Mouse (Mus musculus): ENCODE measurements at regions not wholly inside any gene's neighbourhood (a gene's known extent, or its start where the extent isn't known, plus 50 kb on each side); places are given as distances from the start of the nearest gene placed in this dataset.
"Not testable (repeated sequence)": the region's sequence is repeated elsewhere in the genome, so short reads cannot be mapped to it uniquely, and the experiment has no call there.

- H3K4me2 ChIP-seq (ENCODE audit: low read depth, low read length, poor library complexity, severe bottlenecking), result no peak overlapping the region
- H3K4me3 ChIP-seq (ENCODE audit: low read depth, low read length), result no peak overlapping the region
- 60% methylated on average over 9 of the region's 9 CpGs for WGBS
- TF ChIP-seq CTCF (IDR thresholded peaks at IDR 0.05), result no peak
- DNase-seq (ENCODE audit: low spot score) (peak; percentile 9), ATAC-seq (ENCODE audit: low FRiP score) (no peak)
- H3K27me3 ChIP-seq (ENCODE audit: insufficient read depth, low read length), result no peaks in the 10 kb centered on the region
- H3K4me1 ChIP-seq (ENCODE audit: insufficient read depth, low read length), result no peaks in the 10 kb centered on the region
- no peaks in the 10 kb centered on the region for H3K9me3 ChIP-seq (ENCODE audit: low read length)
- H3K36me3 ChIP-seq (ENCODE audit: insufficient read depth, low read length), result no peaks in the 10 kb centered on the region
- no peak overlapping the region for H3K9ac ChIP-seq (replicated peaks; ENCODE audit: low read length, poor library complexity, severe bottlenecking)
- no peak overlapping the region for H3K27ac ChIP-seq (ENCODE audit: low read depth, low read length)
Observed at GRCm38 (mm10) chr6:48227431-48227830, 141.0 kb upstream of the Zfp746 start.

GRCm38 (mm10) chr6:48224206-48224605 lies 137.8 kb upstream of the Zfp746 start:
- Histone ChIP-seq H3K4me3 (ENCODE audit: low read depth, low read length) (no peak overlapping the region), H3K4me2 (ENCODE audit: low read depth, low read length, poor library complexity, severe bottlenecking) (no peak overlapping the region), H3K4me1 (ENCODE audit: insufficient read depth, low read length) (no peaks in the 10 kb centered on the region), H3K27ac (ENCODE audit: low read depth, low read length) (no peak overlapping the region), H3K9me3 (ENCODE audit: low read length) (no peaks in the 10 kb centered on the region), H3K27me3 (ENCODE audit: insufficient read depth, low read length) (no peaks in the 10 kb centered on the region), H3K36me3 (ENCODE audit: insufficient read depth, low read length) (no peaks in the 10 kb centered on the region), H3K9ac (replicated peaks; ENCODE audit: low read length, poor library complexity, severe bottlenecking) (no peak overlapping the region)
- DNase-seq (ENCODE audit: low spot score), result no peak
- 93% methylated on average over 4 of the region's 4 CpGs for WGBS
- no peak for ATAC-seq (ENCODE audit: low FRiP score)
- no peak for TF ChIP-seq CTCF (IDR thresholded peaks at IDR 0.05)

GRCm38 (mm10) chr6:48222971-48223370 lies 136.6 kb upstream of the Zfp746 start:
- Histone ChIP-seq H3K4me2 (ENCODE audit: low read depth, low read length, poor library complexity, severe bottlenecking) (no peak overlapping the region), H3K4me3 (ENCODE audit: low read depth, low read length) (no peak overlapping the region), H3K27me3 (ENCODE audit: insufficient read depth, low read length) (no peaks in the 10 kb centered on the region), H3K9me3 (ENCODE audit: low read length) (no peaks in the 10 kb centered on the region), H3K36me3 (ENCODE audit: insufficient read depth, low read length) (no peaks in the 10 kb centered on the region), H3K9ac (replicated peaks; ENCODE audit: low read length, poor library complexity, severe bottlenecking) (no peak overlapping the region), H3K4me1 (ENCODE audit: insufficient read depth, low read length) (no peaks in the 10 kb centered on the region), H3K27ac (ENCODE audit: low read depth, low read length) (no peak overlapping the region)
- no peak for ATAC-seq (ENCODE audit: low FRiP score)
- TF ChIP-seq CTCF (IDR thresholded peaks at IDR 0.05), result no peak
- DNase-seq (ENCODE audit: low spot score), result no peak

GRCm38 (mm10) chr6:48221806-48222205 lies 135.4 kb upstream of the Zfp746 start:
- H3K27ac ChIP-seq (ENCODE audit: low read depth, low read length), result not testable (repeated sequence)

GRCm38 (mm10) chr6:48215212-48215611 lies 128.8 kb upstream of the Zfp746 start:
- no peak for ATAC-seq (ENCODE audit: low FRiP score)
- no peak overlapping the region for H3K4me2 ChIP-seq (ENCODE audit: low read depth, low read length, poor library complexity, severe bottlenecking)
- no peak overlapping the region for H3K4me3 ChIP-seq (ENCODE audit: low read depth, low read length)
- no peaks in the 10 kb centered on the region for H3K9me3 ChIP-seq (ENCODE audit: low read length)
- no peak overlapping the region for H3K9ac ChIP-seq (replicated peaks; ENCODE audit: low read length, poor library complexity, severe bottlenecking)
- H3K27me3 ChIP-seq (ENCODE audit: insufficient read depth, low read length), result no peaks in the 10 kb centered on the region
- no peaks in the 10 kb centered on the region for H3K36me3 ChIP-seq (ENCODE audit: insufficient read depth, low read length)
- H3K27ac ChIP-seq (ENCODE audit: low read depth, low read length), result no peak overlapping the region
- WGBS, result 91% methylated on average over 4 of the region's 4 CpGs
- no peaks in the 10 kb centered on the region for H3K4me1 ChIP-seq (ENCODE audit: insufficient read depth, low read length)
- no peak for DNase-seq (ENCODE audit: low spot score)
- TF ChIP-seq CTCF (IDR thresholded peaks at IDR 0.05), result no peak

More at GRCm38 (mm10) chr6:48221806-48222205, 135.4 kb upstream of the Zfp746 start:
- H3K36me3 ChIP-seq (ENCODE audit: insufficient read depth, low read length); H3K9ac ChIP-seq (replicated peaks; ENCODE audit: low read length, poor library complexity, severe bottlenecking); H3K27me3 ChIP-seq (ENCODE audit: insufficient read depth, low read length); ATAC-seq (ENCODE audit: low FRiP score); H3K4me2 ChIP-seq (ENCODE audit: low read depth, low read length, poor library complexity, severe bottlenecking); DNase-seq (ENCODE audit: low spot score); H3K4me3 ChIP-seq (ENCODE audit: low read depth, low read length); H3K4me1 ChIP-seq (ENCODE audit: insufficient read depth, low read length); H3K9me3 ChIP-seq (ENCODE audit: low read length): not testable (repeated sequence)
- WGBS, result 41% methylated on average over 1 of the region's 1 CpGs

GRCm38 (mm10) chr6:48209739-48210138 lies 123.3 kb upstream of the Zfp746 start:
- H3K4me3 ChIP-seq (ENCODE audit: low read depth, low read length), result no peak overlapping the region
- ATAC-seq (ENCODE audit: low FRiP score) (no peak), DNase-seq (ENCODE audit: low spot score) (no peak)
- no peaks in the 10 kb centered on the region for H3K36me3 ChIP-seq (ENCODE audit: insufficient read depth, low read length)
- no peak overlapping the region for H3K4me2 ChIP-seq (ENCODE audit: low read depth, low read length, poor library complexity, severe bottlenecking)
- TF ChIP-seq CTCF (IDR thresholded peaks at IDR 0.05), result no peak
- H3K27ac ChIP-seq (ENCODE audit: low read depth, low read length), result no peak overlapping the region
- no peak overlapping the region for H3K9ac ChIP-seq (replicated peaks; ENCODE audit: low read length, poor library complexity, severe bottlenecking)
- WGBS, result 92% methylated on average over 2 of the region's 2 CpGs
- no peaks in the 10 kb centered on the region for H3K9me3 ChIP-seq (ENCODE audit: low read length)
- no peaks in the 10 kb centered on the region for H3K27me3 ChIP-seq (ENCODE audit: insufficient read depth, low read length)
- H3K4me1 ChIP-seq (ENCODE audit: insufficient read depth, low read length), result no peaks in the 10 kb centered on the region

All from midbrain, postnatal 0 days (tissue).